Mouse (Mus musculus): ENCODE measurements around the gene Cplx3.

DNA sequence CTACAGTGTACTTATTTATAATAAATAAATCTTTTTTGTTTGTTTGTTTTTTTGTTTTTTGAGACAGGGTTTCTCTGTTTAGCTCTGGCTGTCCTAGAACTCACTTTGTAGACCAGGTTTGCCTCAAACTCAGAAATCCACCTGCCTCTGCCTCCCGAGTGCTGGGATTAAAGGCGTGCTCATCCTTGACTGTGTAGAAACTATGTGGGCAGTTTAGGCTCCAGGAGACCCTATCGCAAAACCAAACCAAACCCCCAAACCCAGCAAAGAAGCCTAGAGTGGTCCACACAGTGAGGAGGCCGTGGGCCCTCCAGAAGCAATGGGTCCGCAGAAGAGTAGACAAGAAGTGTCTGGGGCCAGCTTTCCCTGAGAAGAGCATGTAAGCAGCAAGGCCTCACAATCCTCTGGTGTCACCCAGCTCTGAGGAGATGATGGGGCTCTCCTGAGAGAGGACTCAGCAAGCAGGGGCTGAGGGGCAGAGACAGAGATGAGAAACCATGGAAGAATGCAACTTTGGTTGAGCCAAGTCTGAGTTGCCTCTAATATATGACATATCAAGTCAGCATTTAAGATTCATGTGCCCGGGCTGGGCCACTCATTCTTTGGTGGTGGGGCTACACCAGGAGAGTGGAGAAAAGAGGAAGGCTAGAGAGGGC lies 44.2 kb upstream of the Cplx3 start:
- TF ChIP-seq CTCF (IDR thresholded peaks at IDR 0.05; ENCODE audit: low read depth) (no peak), EP300 (IDR thresholded peaks at IDR 0.05; ENCODE audit: low read depth) (no peak)
